Mouse (Mus musculus) midbrain, embryonic 12.5 days (tissue): Measurements from ENCODE around the gene Afg1l. TPM values are rescaled to one million over a fixed set of nuclear protein-coding genes. Genes with fewer than 3 reads are reported as not detected.

Experiments
- ATAC-seq: fragments of 200-750 bp; cut with Nextera tagmentation; 2 replicates; pipeline ENCODE4 v1.8.0; 2017; ENCODE audit warnings: low read depth, moderate TSS enrichment, moderate library complexity; ENCODE audit not compliant: low FRiP score
- H3K27ac ChIP-seq: fragments of 300-500 bp; sonication (generic); replicated peaks from 2 replicates; pipeline ENCODE4 v1.5.1; 2016; ENCODE audit warnings: mild to moderate bottlenecking
- H3K27me3 ChIP-seq: fragments of 300-500 bp; sonication (generic); 2 replicates; pipeline ENCODE4 v1.6.1; 2016; ENCODE audit warnings: mild to moderate bottlenecking
- H3K36me3 ChIP-seq: fragments of 300-500 bp; sonication (generic); 2 replicates; pipeline ENCODE4 v1.6.1; 2016
- H3K4me1 ChIP-seq: fragments of 300-500 bp; sonication (generic); 2 replicates; pipeline ENCODE4 v1.6.1; 2016
- H3K4me2 ChIP-seq: fragments of 300-500 bp; sonication (generic); replicated peaks from 2 replicates; pipeline ENCODE4 v1.6.1; 2016; ENCODE audit warnings: mild to moderate bottlenecking, moderate library complexity
- H3K4me3 ChIP-seq: fragments of 300-500 bp; sonication (generic); 2 replicates; pipeline ENCODE4 v1.5.1; 2016; ENCODE audit warnings: mild to moderate bottlenecking
- H3K9ac ChIP-seq: fragments of 300-500 bp; sonication (generic); replicated peaks from 2 replicates; pipeline ENCODE4 v1.6.1; 2016; ENCODE audit warnings: mild to moderate bottlenecking, moderate library complexity
- H3K9me3 ChIP-seq: fragments of 300-500 bp; sonication (generic); 2 replicates; pipeline ENCODE4 v1.6.1; 2016; ENCODE audit warnings: mild to moderate bottlenecking
- WGBS: fragments of 180-500 bp; shearing (Covaris S2); methylation state at CpG from one replicate; pipeline ENCODE4 v1.1.7; 2016; 5-methylcytosine and 5-hydroxymethylcytosine counted together
- polyA plus RNA-seq: library from polyadenylated mRNA; unstranded; fragments of >200 nt; fragmentation: Nextera tagmentation; extraction: Ambion mirVana; gene quantifications from 2 replicates; pipeline ENCODE4 v1.2.1, GENCODE M21; 2016

Afg1l gene
- polyA plus RNA-seq, 1 experiment from 2014 or later: 4.8 TPM

- WGBS: under 1% methylated on average over 56 of the region's 68 CpGs
- peak within 1 kb of the TSS; percentile 59 for H3K4me2 ChIP-seq
- H3K36me3 ChIP-seq: no peaks in the 10 kb centered on the region
- peak within 1 kb of the TSS; percentile 83 for H3K9ac ChIP-seq
- peak within 1 kb of the TSS; percentile 88 for H3K4me3 ChIP-seq
- no peaks in the 10 kb centered on the region for H3K9me3 ChIP-seq
- H3K27ac ChIP-seq: peak within 1 kb of the TSS; percentile 91
- peaks cover 7% of the 10 kb centered on the region for H3K4me1 ChIP-seq
- no peaks in the 10 kb centered on the region for H3K27me3 ChIP-seq
- peak; percentile 95 for ATAC-seq
These were observed 23.5 kb upstream of the Afg1l start, which contains the start of gene Snx3 for GRCm38 (mm10) chr10:42501775-42502348. Gene Snx3 (plus strand): TSS chr10:42502030.

DNA sequence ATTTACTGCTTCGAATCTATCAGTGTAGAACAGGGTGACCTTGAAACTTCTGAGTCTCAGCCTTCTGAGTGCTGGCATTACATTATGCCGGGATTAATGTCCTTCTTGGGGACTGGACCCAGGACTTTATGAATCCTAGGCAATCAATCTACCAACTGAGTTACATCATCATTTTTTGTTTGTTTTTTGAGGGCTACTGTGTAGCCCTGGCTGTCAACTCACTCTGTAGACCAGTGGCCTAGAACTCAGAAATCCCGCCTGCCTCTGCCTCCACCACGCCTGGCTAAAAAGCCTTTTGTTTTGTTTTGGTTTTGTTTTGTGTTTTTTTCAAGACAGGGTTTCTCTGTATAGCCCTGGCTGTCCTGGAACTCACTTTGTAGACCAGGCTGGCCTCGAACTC, 22.8 kb upstream of the Afg1l start:
- H3K9ac ChIP-seq: peak overlapping the region; percentile 83; the same call in 1 of the 2 replicates
- ATAC-seq: peak; percentile 1; the same call in 1 of the 2 replicates
- H3K36me3 ChIP-seq: no peaks in the 10 kb centered on the region
- H3K27ac ChIP-seq: peak overlapping the region; percentile 91
- H3K9me3 ChIP-seq: no peaks in the 10 kb centered on the region
- H3K4me2 ChIP-seq: peak overlapping the region; percentile 59
- H3K27me3 ChIP-seq: no peaks in the 10 kb centered on the region
- WGBS: 91% methylated on average over 5 of the region's 5 CpGs
- H3K4me3 ChIP-seq: peak overlapping the region; percentile 88
- H3K4me1 ChIP-seq: peaks cover 5% of the 10 kb centered on the region

- no peak for ATAC-seq
- Histone ChIP-seq H3K9ac (no peak overlapping the region), H3K36me3 (no peaks in the 10 kb centered on the region), H3K27ac (no peak overlapping the region), H3K9me3 (no peaks in the 10 kb centered on the region), H3K27me3 (no peaks in the 10 kb centered on the region), H3K4me2 (no peak overlapping the region), H3K4me3 (no peak overlapping the region), H3K4me1 (peaks cover 5% of the 10 kb centered on the region)
- WGBS: 92% methylated on average over 8 of the region's 8 CpGs
These were observed 22.2 kb upstream of the Afg1l start for GRCm38 (mm10) chr10:42500611-42501010.

GRCm38 (mm10) chr10:42493000-42493399, 14.6 kb upstream of the Afg1l start:
- Histone ChIP-seq H3K9me3 (no peaks in the 10 kb centered on the region), H3K36me3 (no peaks in the 10 kb centered on the region), H3K9ac (no peak overlapping the region), H3K4me3 (no peak overlapping the region), H3K4me2 (no peak overlapping the region), H3K27me3 (no peaks in the 10 kb centered on the region; the same call in 1 of the 2 replicates), H3K27ac (no peak overlapping the region), H3K4me1 (no peaks in the 10 kb centered on the region)
- 62% methylated on average over 4 of the region's 4 CpGs for WGBS
- no peak for ATAC-seq

DNA sequence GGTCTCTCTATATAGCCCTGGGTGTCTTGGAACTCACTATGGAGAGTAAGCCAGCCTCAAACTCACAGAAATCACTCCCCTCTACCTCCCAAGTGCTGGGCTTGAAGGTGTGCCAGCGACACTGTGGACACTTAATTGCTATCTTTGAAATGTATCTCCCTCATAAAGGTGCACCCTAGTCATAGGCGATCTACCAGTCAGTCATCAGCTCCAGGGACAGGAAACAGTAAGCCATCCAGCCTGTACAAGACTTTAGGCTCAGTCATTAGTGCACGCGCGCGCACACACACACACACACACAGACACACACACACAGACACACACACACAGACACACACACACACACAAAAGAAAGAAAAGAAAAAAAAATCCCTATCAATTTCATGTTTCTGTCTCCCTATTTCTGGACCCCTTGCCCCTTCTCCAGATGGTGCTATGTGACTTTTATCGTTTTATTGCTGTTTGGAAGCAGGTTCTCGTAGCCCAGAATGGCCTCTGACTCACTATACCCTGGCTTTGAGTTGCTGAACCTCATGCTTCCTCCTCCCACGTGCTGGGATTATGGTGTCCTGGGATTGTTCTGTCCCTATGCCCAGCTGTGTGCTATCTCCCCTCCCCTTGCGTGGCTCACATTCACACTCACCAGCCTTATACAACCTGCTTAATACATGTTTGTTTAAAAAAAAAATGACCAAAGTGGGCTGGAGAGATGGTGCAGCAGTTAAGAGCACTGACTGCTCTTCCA, 13.8 kb upstream of the Afg1l start:
- Histone ChIP-seq H3K4me2 (no peak overlapping the region), H3K36me3 (no peaks in the 10 kb centered on the region), H3K27me3 (no peaks in the 10 kb centered on the region; the same call in 1 of the 2 replicates), H3K27ac (no peak overlapping the region), H3K9me3 (no peaks in the 10 kb centered on the region), H3K9ac (no peak overlapping the region), H3K4me3 (no peak overlapping the region), H3K4me1 (no peaks in the 10 kb centered on the region)
- ATAC-seq: no peak
- 90% methylated on average over 10 of the region's 10 CpGs for WGBS

GRCm38 (mm10) chr10:42491158-42491557, 12.8 kb upstream of the Afg1l start:
- Histone ChIP-seq H3K4me3 (no peak overlapping the region), H3K9me3 (no peaks in the 10 kb centered on the region), H3K9ac (no peak overlapping the region), H3K36me3 (no peaks in the 10 kb centered on the region), H3K4me1 (no peaks in the 10 kb centered on the region), H3K4me2 (no peak overlapping the region), H3K27me3 (no peaks in the 10 kb centered on the region; the same call in 1 of the 2 replicates), H3K27ac (no peak overlapping the region)
- WGBS: 60% methylated on average over 1 of the region's 1 CpGs
- ATAC-seq: no peak

GRCm38 (mm10) chr10:42488606-42489296, 10.4 kb upstream of the Afg1l start:
- no peak for ATAC-seq
- Histone ChIP-seq H3K4me1 (no peaks in the 10 kb centered on the region), H3K9ac (no peak overlapping the region), H3K4me3 (no peak overlapping the region), H3K4me2 (no peak overlapping the region), H3K9me3 (no peaks in the 10 kb centered on the region), H3K27ac (no peak overlapping the region), H3K27me3 (no peaks in the 10 kb centered on the region; the same call in 1 of the 2 replicates), H3K36me3 (no peaks in the 10 kb centered on the region)
- WGBS: 38% methylated on average over 8 of the region's 8 CpGs

GRCm38 (mm10) chr10:42480719-42481118, 2.4 kb upstream of the Afg1l start:
- ATAC-seq: no peak
- WGBS: 78% methylated on average over 4 of the region's 4 CpGs
- H3K4me3 ChIP-seq: no peak overlapping the region

DNA sequence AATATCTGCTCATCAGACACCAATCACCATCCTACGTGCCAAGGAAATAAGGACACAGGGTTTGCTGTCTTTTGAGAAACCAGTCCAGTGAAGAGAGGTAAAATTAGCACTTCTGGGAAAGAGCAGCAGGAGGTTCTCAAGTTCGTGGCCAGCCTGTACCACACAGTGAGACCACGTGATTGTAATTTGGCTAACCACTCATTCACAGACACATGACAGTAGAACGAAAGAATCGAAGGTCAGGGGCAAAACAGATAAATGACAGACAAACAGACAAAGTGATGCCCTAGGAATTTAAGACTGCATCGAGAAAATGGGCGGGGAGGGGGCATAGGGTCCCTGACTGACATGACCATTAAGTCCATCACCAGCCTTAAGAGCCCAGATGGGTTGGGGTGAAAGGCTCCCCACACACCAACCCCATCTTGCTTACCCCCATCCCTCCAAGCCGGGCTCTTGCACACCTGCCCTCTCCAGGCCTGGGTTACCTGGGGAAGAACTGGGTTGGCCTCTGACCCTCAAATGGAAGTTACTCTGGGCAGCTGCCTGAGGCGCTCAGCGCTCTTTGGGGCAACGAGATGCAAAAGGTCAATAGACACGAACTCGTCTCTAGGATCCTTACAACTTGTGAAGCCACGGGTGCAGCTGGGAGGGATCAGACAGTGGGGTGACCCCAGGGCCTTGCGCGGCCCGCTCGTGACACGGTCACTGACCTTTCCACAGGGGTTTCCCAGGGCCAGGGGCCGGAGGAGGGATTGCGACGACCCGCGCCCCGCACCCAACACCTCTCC, 620 bp downstream of the Afg1l start:
- Histone ChIP-seq H3K9ac (peak overlapping the region; percentile 82), H3K9me3 (no peaks in the 10 kb centered on the region), H3K36me3 (no peaks in the 10 kb centered on the region), H3K27ac (peak overlapping the region; percentile 86), H3K4me3 (peak overlapping the region; percentile 78), H3K27me3 (0 out of 2 replicates have a peak, but pooled peaks cover 3% of the 10 kb centered on the region), H3K4me1 (peaks cover 11% of the 10 kb centered on the region), H3K4me2 (peak overlapping the region; percentile 68)
- 14% methylated on average over 25 of the region's 25 CpGs for WGBS
- peak; percentile 45; the same call in 1 of the 2 replicates for ATAC-seq

More at GRCm38 (mm10) chr10:42480719-42481118, 2.4 kb upstream of the Afg1l start:
- Histone ChIP-seq H3K27me3 (0 out of 2 replicates have a peak, but pooled peaks cover 3% of the 10 kb centered on the region), H3K4me1 (peaks cover 11% of the 10 kb centered on the region), H3K36me3 (no peaks in the 10 kb centered on the region), H3K4me2 (no peak overlapping the region), H3K9ac (no peak overlapping the region), H3K9me3 (no peaks in the 10 kb centered on the region), H3K27ac (no peak overlapping the region)

- Histone ChIP-seq H3K9ac (no peak overlapping the region), H3K4me3 (no peak overlapping the region), H3K9me3 (no peaks in the 10 kb centered on the region), H3K27me3 (0 out of 2 replicates have a peak, but pooled peaks cover 3% of the 10 kb centered on the region), H3K4me1 (peaks cover 11% of the 10 kb centered on the region), H3K4me2 (no peak overlapping the region), H3K27ac (no peak overlapping the region), H3K36me3 (no peaks in the 10 kb centered on the region)
- WGBS: 97% methylated on average over 10 of the region's 10 CpGs
- no peak for ATAC-seq
These were observed 1.4 kb downstream of the Afg1l start for GRCm38 (mm10) chr10:42476774-42477475.
